Mouse (Mus musculus) brain, embryonic 14.5 days (tissue): ENCODE data around the gene Vps72.

Source experiments
- CTCF ChIP-seq: fragments of 200-500 bp; IDR thresholded peaks from 2 replicates; pipeline ENCODE4 v1.5.1; 2012; ENCODE audit warnings: inconsistent platforms, mild to moderate bottlenecking, moderate library complexity, borderline replicate concordance; ENCODE audit not compliant: insufficient read depth, insufficient read length; ENCODE audit errors: extremely low read depth
- POLR2A ChIP-seq: fragments of 200-500 bp; IDR thresholded peaks from 2 replicates; pipeline ENCODE4 v1.6.1; 2012; ENCODE audit warnings: mild to moderate bottlenecking, inconsistent platforms, borderline replicate concordance; ENCODE audit not compliant: poor library complexity, insufficient read depth, insufficient read length, severe bottlenecking; ENCODE audit errors: extremely low read depth

DNA sequence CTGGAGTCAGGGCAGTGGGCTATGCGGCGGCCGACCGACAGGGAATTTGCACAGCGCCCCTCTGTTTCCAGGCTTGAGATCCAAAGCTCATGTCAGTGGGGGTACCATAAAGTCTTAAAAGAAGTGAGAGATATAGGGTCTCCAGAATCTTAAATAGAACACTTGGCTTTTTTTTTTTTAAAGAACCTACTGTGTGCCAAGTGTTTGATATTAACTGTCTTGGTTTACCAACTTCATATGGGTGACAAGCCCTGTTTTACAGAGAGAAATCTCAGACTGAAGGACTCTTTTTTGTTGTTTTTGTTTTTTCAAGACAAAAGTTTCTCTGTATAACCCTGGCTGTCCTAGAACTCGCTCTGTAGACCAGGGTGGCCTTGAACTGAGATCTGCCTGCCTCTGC, 30.0 kb downstream of the Vps72 start:
- TF ChIP-seq CTCF: no peak
- TF ChIP-seq POLR2A: no peak
